Mouse (Mus musculus): Measurements from ENCODE around the gene Ntn5.
A peak's percentile ranks its signal among the peaks of the same experiment; 100 is the strongest.

Ntn5 gene

DNA sequence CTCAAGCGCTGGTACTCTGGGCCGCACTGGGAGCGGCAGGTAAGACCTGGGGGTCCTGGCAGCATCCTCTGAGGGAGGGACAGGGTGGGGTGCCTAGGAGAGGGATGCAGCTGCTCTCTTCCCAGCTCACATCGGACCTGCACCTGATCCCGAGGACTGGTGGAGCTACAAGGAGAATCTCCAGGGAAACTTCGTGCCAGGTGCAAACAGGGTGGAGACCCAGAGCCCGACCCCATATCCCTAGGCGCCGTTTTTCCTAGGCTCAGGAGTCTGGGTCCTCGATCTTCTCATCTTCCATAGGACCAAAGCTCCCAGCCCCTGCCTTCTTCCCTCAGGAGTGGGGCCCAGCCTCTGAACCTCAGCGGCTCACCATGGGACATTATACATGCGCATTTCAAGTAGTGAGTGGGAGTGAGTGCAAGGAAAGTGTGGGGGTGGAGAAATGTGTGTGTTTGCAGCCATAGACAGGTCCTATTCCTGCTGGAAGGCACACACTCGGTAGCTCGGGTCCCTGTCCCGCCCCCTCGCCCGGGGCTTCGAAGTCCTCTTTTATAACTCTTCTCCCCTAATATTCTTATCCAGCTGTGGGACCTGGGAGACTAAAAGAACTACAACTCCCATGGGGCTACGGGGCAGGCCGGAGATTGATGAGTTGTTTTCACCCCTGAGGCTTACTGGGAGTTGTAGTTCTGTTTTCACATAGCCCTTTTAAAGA is 16.6 kb downstream of the Ntn5 start:
- peak; percentile 80 for DNase-seq

DNA sequence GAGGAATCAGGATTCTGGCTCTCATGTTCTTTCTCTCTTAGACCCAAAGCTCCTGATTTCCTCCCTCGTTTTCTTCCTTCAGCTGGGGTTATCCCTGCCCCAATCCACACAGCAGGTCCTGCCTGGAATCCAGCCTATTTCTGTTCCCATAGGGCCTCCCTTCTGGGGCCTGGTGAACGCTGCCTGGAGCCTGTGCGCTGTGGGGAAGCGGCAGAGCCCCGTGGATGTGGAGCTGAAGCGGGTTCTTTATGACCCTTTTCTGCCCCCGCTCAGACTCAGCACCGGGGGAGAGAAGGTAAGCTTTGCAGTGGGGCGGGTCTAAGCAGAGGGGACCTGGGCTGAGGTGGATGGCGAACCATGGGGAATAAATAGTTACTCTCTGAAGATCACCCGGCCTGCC is 17.2 kb downstream of the Ntn5 start:
- no peak for DNase-seq

DNA sequence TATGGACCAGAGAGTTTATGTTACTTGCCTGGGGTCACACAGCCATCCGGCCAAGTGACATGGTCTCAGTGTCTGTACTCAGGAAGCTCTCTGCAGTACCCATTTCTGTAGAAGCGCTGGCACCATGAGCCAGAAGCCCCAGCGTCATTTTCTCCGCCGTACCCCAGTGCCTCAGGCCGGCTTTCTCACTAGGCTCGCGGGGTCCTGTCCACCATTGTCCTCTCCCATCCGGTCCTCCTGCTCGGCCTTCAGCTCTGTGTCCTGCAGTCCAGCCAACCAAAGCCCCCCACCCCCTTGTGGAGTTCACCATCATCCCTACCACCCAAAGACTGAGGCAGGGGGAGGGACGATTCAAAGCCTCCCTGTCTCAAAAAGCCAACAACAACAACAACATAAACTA is 17.8 kb downstream of the Ntn5 start:
- DNase-seq = no peak

DNA sequence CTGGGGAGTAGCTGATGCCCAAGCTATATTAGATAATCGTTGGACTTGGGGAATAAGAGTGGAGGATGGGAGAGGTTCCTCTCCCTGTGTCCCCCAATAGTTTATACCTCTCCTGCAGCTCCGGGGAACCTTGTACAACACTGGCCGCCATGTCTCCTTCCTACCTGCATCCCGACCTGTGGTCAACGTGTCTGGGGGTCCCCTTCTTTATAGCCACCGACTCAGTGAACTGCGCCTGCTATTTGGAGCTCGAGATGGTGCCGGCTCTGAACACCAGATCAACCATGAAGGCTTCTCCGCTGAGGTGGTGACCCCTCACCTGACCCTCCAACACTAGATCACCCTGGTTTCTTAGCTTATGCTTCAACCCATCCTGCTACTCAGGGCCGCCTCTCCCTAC is 18.5 kb downstream of the Ntn5 start:
- DNase-seq = no peak

DNA sequence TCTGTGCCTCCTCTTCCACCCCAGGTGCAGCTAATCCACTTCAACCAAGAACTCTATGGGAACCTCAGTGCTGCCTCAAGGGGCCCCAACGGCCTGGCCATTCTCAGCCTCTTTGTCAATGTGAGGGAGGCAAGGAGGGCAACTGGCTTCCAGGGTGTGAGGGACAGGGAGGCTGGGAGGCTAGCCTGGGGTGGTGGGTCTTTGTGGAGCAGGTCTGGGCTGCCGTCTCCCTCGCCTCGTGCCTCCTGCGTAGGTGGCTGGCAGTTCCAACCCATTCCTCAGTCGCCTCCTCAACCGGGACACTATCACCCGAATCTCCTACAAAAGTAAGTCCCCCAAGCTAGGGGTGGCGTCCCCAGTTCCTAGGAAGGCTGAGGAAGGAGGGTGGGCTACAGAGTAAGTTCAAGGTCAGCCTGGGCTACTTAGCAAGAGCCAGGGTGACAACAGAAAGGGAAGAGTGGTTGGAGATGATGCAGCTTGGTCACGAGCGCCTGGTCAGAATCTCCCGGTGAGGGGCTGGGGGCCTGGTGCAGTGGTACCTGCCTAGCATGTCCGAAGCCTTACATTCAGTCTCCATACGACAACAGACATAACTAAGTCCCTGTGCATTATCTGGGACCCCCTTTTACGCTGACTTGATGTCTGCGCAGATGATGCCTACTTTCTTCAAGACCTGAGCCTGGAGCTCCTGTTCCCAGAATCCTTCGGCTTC is 19.1 kb downstream of the Ntn5 start:
- DNase-seq = no peak

DNA sequence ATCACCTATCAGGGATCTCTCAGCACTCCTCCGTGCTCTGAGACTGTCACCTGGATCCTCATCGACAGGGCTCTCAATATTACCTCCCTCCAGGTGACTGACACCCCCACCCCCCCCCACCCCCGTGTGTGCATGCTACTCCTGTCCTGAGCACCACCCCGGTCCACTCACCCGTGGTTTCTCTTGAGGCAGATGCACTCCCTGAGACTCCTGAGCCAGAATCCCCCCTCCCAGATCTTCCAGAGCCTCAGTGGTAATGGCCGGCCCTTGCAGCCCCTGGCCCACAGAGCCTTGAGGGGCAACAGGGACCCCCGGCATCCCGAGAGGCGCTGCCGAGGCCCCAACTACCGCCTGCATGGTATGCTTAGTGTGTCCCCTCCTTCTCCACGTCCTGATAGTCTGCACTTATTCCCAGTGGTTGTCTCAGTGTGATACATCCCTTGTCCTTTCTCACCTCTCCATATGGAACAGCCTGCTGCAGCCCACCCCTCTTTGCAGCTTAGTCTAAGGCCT is 19.8 kb downstream of the Ntn5 start:
- DNase-seq = peak; percentile 34

DNA sequence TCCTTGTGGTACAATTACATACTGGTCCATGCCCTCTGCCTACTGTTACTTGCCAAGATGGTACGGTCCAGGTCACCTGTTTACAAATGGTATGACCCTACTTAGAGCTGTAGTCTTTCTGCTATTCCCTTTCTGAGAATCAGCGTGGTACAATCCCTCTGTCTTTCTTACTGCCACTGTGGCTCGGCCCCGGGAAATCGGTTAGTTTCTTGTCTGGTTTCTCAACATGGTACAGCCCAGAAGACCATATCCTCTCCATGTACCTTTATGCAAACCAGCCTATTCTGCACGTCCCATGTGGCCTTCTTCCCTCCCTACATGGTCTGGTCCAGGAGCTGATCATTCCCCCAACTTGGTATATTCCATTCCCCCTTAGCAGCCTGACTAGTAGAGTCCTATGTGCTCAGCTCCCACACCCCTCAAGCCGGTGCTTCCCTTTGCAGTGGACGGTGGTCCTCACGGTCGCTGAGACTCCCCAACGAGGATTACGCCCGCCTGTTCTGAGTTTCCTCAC is 20.3 kb downstream of the Ntn5 start:
- DNase-seq = peak; percentile 62

DNA sequence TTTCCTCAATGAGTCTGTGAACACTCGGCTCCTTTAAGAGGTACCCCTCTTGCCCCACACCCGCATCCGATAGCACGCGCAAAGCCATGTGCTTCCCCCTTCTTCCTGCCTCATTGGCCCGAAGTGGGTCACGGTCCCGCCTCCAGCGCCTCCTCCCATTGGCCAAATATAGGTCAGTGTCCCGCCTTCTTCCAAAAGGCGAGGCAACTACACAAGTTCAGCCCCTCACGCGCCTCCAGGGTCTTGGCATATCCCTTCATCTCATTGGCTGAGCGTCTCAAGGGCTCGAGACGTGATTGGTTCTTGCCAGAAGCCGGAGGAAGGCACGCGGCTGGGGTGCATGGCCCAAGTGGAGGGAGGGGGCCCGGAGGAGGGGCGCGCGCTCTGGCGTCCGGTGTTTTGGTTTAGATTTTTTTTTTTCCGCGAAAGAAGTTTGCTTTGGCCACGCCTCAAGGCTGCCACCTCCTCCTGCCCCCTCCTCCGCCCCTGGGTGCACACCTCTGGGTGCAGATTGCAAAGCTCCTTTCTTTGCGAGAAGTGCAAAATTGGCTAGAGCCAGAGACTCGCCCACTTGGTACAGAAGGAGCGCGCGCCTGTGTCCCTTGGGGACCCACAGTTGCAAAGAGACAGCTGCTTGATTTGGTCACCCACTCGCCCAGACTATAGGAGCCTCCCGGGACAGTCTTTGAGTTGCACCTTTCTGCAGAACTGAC is 21.1 kb downstream of the Ntn5 start, which contains the start of gene Dbp:
Dbp (plus strand) TSS at position 359 of the 713 bp plus-strand sequence.
- peak; percentile 99 for DNase-seq

DNA sequence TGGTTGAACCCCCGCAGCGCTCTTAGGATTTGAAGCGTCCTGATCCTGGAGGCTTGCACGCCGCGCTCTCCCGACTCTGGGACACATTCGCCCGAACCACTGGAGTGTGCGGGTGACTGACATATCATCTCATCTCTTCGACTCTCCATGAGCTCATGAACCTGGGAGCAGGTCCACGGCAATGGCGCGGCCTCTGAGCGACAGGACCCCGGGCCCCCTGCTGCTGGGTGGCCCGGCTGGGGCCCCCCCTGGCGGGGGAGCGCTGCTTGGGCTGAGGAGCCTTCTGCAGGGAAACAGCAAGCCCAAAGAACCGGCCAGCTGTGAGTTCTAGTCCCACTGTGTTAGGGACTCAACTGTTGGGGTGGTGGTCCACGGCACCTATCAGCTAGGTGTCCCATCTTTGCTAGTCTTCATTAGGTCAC is 21.6 kb downstream of the Ntn5 start:
- peak; percentile 65 for DNase-seq

DNA sequence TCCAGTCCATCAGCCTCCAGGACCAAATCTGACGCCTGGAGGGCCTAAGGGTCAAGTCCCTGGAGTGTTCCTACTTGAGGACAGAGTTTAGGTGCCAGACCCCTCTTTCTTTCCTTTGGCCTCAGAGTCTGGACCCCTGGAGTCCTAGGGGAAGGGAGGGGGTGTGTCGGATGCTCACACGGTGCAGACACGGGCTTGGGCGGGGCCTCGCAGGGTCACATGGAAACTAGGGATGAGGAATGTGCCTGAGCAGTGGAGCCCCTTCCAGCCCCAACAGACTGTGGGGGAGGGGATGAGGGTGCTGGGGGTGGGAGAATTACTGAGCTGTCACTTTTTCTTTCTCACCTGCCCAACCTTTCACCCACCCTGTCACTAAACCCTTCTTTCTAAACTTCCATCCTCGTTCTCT is 22.1 kb downstream of the Ntn5 start:
- DNase-seq = peak; percentile 66

DNA sequence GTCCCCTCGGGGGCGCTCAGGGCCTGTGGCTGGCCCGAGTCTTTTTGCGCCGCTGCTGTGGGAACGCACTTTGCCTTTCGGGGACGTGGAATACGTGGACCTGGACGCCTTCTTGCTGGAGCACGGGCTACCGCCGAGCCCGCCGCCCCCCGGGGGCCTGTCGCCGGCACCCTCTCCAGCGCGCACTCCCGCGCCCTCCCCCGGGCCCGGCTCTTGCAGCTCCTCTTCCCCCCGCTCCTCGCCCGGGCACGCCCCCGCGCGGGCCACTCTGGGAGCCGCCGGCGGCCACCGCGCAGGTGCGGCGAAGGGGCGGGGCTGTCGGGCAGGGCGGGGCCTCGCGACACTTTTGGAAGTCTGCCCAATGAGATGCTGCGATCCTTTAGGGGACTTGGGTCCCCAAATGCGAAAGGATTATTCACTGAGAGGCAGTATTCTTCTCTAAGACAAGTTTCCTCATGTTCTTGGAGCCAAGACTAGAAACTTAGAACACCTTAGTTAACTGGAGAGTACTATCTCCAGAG is 23.0 kb downstream of the Ntn5 start:
- peak; percentile 95 for DNase-seq

DNA sequence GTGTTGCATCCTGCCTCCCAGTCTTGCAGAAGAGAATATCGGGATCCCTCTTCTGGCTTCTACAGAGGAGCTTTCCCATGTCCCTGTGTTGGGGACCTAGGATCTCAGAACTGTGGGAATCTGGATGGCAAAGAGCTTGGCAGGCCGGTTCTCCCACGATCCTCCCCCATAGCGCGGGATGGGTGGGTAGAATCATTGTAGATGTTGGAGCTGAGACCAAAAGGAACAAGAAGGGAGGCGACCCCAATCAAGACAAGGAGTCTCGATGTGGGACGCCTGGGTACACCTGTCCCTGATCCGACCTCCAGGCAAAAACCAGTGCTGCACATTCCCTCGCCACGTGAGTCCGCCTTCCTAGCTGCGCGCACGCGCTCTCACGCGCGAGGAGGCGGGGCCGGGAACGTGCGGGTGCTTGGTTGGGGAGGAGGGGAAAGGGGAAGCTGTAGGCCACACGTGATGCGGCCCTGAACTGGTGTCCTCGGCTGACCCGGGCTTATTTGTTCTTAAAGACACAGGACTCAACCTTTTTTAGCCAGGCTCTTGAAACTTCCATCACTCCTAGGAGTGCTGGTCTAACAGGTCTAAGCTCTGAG is 23.6 kb downstream of the Ntn5 start:
- DNase-seq = peak; percentile 91

DNA sequence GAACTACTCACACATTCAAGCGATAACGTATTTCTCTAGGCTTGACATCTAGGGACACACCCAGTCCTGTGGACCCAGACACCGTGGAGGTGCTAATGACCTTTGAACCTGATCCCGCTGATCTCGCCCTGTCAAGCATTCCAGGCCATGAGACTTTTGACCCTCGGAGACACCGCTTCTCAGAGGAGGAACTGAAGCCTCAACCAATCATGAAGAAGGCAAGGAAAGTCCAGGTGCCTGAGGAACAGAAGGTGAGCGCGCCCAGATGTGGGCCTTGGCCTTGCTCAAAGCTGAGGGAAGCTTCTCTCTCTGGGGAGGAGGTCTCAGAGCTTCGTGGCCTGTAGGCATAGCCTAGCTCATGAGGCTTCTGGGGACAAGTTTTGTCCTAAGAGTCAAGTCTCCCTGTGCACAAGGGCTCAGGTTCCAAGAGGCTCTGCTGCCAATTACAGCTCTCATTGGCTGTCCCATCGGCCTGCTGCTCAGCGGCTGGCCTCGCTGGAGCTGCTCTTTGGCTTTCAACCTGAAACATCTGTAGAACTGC is 24.5 kb downstream of the Ntn5 start:
- no peak for DNase-seq

DNA sequence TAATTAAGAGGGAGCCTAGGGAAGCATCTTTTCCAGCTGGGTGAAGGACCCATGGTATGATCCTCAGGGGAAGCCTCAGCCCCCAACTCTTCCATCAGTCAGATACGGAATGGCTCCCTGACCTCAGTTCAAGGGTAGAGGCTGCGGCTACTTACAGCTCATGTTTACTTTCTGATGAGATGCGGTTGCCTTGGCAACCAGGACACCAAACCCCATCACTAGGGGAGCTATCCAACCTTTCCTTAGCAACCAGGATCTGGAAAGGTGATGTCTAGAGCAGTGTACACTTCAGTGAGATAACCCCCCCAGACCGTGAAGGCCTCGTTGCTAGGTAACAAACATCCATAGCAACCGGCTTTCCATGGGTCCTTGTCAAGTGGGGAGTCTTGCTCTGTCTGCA is 25.2 kb downstream of the Ntn5 start:
- DNase-seq = no peak

DNA sequence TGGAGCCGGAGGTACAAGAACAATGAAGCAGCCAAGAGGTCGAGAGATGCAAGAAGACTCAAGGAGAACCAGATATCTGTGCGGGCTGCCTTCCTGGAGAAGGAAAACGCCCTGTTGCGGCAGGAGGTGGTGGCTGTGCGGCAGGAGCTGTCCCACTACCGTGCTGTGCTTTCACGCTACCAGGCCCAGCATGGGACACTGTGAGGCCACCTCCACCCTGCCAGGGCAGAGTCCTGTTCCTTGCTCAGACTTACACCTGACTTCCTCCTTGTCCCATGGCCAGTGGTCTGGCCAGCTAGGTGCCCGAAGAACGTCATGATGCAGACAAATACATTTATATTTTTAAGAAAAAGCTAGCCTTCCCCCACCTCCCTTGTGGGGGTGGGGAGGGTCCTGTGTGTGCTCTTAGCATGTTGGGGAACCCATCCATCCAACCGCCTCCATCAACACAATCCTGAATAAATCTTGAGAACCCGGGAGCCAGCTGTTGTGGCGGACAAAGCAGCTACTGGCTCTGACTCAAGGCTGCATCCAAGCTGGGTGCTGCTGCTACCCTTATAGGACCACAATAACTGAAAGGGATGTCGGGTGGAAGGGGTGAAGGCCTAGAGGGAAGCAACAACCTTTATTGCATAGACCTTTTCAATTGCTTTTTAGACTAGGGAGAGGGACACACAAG is 26.0 kb downstream of the Ntn5 start:
- no peak for DNase-seq

DNA sequence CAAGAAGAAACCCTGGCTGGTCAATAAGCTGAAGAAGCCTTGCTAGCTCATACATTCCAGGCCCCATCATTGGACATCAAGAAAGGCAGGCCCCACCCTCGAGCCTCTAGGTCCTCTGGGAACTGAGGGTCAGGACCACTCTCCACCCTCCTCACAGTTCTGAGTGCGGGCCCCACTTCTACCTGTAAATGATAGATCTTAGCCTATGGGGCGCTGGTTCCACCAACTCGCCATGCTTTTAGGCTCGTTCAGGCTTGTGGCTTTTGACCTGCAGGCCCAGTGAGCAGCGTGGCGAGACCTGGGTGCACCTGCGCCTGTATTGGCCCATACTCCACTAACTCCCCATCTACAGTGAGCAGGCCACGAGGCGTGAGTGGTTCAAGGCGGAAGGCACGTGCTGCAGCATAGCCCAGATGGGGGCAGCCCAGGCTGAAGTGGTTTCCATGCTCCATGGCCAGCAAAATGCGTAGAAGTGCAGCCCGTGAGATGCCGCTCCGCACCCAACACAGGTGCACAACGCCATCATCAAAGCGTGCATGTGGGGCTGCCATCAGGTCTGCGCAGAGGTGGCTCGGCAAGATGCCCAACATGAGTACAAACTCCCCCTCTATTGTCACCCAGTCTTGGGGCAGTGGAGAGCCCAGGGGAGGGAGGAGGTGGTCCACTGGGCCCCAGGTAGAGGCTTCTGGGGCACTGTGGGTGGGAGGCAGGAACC is 26.8 kb downstream of the Ntn5 start:
- DNase-seq = no peak

DNA sequence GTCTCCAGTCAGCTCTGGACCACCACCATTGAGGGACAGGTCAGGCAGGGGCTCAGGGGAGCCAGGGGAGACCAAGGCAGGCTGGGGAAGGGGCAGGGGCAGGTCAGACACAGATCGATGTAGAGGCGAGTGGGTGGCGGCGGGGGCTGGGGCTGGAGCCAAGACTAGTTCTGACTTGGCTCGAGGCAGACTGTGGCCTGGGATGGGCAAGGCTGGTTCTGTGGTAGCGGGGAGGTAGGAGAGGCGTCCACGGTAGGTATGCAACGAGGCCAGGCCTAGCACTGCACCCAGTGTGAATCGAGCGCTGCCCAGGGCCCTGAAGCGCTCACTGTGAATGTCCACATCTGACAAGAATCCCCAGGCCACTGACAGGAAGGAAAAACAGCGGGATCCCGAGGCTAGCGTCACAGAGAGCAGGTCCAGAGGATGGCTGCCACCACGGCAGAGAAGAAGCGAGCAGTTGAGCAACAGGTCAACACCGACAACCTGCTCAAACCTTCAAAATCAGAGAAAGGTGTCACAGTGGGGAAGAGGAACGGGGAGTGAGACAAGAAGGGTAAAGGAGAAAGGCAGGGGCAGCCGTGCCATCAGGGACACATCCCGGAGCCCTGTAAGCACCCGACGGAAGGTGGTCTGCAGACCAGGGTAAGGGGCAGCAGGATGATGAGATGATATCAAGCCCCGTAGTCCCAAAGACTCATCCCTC is 27.6 kb downstream of the Ntn5 start:
- DNase-seq = no peak

DNA sequence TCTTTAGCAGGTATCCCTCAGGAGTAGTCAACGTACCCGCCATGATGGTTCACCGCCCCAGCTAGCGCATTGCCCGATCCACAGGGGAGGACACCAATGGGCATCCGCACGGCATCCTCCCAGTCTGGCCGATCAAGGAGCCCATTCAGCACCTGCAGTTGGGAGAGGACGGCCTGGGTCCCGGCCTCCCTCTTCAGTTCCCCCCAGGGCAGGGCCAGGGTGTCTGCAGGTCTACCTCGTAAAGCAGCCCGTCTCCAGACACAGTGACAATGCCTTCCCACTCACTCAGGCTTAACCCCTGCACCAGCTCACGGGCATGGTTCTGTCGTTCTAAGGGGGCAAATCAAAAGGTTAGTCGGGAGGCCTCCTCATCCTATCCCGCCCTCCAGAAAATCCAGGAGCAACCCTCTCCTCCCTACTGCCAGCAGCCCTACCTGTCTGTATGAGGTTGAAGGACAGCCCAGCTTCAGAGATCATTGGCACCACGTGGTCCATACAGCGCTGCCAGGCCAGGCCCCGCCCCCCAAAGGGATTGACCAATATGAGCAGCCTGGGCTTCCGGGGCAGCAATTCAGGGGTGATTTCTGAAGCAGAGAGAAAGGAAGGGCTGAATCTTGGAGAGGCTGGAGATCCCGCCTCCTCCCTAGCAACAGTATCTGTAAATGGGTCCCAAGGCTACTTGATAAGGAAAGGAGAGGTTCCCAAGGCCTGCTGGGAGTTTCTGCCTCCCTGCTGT is 28.4 kb downstream of the Ntn5 start:
- no peak for DNase-seq

DNA sequence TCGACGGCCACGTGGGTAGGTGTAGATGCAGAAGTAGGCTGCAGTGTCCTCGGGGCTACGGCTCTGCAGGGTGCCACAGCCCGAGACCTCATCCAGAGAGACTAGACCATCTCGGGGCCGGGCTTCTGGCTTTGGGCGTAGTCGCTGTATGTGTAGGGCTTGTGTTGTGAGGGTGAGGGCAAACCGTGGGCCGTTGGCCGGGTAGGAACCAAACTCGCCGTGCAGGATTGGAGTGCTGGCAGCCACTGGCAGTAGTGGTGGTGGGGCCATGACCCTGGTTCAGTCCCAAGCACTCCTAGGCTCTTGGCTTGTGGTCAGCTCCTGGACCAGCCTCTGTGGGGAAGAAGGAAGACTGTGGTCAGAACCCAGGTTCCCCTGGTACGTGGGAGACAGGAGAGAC is 29.6 kb downstream of the Ntn5 start:
- no peak for DNase-seq
